Mouse (Mus musculus) right cerebral cortex, adult 2 months (tissue): ENCODE results near the gene Pomt1.

Experiments used
- DNase-seq, 2 experiments: peaks; one replicate each; pipeline ENCODE4 v3.0.0; 2021 to 2022; ENCODE audit warnings: low spot score in 2 of 2

Pomt1 gene

DNA sequence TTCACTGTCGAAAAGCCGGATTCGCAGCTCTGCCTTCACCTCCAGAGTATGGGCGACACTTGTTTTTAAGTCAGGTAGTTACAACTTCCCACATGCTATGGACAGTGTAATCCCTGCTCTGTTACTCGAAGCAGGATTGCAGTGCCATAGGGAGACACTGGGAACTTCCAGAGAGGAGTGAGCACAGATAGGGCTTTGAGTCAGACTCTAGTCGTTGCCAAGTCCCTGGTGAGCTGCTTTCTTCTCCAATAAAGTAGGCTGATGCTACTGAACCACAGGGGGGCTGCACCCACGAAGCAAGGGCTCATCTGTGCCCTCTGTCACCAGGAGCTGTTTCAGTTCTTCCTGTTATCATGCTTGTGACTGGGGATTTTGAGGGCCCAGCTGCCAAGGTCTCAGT is 14.8 kb upstream of the Pomt1 start:
- no peak for DNase-seq

- DNase-seq, result no peak
These were observed 14.3 kb upstream of the Pomt1 start for GRCm38 (mm10) chr2:32222057-32222456.

DNA sequence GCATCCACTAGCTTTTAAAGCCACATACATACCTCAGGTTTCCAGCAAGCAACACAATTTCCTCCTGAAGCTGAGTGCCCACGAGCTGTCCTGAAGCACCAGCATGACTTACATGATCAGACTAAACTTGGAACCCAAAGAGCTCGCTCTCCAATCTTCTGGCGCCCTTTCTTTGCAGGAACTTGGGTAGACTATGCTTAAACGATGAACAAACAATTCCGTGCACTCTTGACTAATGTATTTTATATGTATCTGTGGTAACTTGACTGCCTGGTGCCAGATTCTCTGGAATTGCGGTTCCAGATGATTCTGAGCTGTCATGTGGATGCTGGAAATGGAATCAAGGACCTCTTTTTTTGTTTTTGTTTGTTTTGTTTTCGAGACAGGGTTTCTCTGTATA is 957 bp upstream of the Pomt1 start:
- no peak for DNase-seq

DNA sequence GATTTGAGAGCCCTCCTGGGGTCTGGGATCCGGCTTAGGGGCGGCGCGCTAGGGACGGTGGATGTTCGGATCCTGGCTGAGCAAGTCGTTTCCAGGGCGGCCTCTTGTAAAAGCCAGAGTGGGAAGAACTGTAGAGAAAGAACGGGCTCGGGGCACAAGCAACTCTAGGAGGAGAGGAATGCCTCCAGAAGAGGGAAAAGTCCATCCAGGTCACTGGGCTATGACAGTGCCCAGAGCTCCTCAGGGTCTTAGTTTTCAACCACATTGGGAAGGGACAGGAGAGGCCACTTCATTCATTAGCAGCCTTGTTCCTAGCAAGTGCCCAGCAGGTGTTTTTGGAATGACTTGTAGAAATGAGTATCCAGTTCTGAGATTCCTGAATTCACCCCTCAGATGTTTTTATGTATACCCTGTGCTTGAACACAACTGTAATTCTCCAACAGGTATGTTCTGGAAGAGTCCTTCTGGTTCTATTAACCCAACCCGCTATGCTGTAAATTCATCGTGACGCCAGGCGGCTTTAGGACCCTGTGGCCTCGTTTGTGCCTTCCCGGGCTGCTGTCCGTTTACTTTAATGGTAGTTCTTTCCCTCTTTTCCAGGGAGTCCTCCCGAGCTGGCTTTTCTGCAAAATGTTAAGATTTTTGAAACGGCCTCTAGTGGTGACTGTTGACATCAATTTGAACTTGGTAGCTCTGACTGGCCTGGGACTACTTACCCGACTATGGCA is 534 bp downstream of the Pomt1 start:
- peak; percentile 43 to 56 for DNase-seq

GRCm38 (mm10) chr2:32237571-32237970 is 1.2 kb downstream of the Pomt1 start:
- no peak for DNase-seq

- DNase-seq, result no peak
These were observed 2.5 kb downstream of the Pomt1 start for GRCm38 (mm10) chr2:32238708-32239435.

GRCm38 (mm10) chr2:32240591-32240990 is 4.2 kb downstream of the Pomt1 start:
- DNase-seq, result no peak

DNA sequence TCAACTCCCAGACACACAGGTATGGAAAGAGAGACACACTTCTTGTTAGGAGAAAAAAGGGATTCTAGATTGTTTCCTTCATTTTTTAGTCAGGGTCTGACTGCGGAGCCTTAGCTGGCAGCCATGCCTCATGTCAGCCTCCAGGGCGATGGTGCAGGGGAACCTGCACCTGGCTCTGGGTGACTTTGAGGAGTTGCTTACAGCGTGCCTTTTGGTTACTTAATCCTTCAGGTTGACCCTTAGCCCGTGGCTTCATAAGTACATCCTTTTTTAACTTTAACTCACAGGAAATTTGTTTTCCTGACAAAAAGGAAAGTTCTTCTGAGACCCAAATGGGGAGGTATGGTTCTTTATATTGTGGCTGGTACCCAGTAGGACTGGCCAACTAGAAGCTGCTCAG is 6.6 kb downstream of the Pomt1 start:
- no peak for DNase-seq

- DNase-seq, result no peak
These were observed 10.4 kb downstream of the Pomt1 start for GRCm38 (mm10) chr2:32246741-32247140.

- DNase-seq, result no peak
These were observed 12.3 kb downstream of the Pomt1 start for GRCm38 (mm10) chr2:32248377-32249361.

GRCm38 (mm10) chr2:32251791-32252527 is 15.6 kb downstream of the Pomt1 start:
- DNase-seq, result no peak

DNA sequence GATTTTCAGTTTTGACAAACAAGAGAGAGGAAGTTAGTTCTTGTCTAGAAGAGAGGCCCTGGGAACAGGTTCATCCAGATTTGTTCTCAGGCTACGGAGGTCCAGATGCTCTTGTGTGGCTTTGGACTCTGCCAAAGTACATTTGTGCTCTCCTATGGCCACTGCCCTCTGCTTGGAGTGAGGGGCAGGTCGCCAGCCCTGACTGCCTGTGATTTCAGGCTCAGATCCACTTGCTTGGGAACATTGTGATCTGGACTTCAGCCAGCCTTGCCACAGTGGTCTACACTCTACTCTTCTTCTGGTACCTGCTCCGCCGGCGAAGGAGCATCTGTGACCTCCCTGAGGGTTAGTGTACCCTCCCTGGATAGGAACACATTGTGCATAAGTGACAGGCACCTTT is 16.3 kb downstream of the Pomt1 start:
- DNase-seq, result no peak

DNA sequence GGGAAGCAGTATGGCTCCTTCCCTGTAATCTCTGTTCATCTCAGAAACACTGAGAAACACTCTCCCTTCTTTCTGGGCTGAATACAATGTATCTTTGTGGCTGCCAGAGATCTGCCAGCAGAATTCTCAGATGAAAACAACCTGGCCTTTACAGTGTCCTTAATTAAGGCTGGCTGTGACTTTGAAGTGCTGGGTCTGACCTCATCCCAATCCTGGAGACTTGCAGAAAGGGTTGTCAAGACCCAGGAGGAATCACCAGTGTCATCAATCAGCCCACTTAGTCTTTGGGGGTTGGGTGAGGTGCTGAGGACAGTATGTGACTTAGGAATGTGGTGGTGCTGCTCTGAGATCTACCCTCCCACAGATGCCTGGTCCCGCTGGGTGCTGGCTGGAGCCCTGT is 17.0 kb downstream of the Pomt1 start:
- DNase-seq, result no peak

DNA sequence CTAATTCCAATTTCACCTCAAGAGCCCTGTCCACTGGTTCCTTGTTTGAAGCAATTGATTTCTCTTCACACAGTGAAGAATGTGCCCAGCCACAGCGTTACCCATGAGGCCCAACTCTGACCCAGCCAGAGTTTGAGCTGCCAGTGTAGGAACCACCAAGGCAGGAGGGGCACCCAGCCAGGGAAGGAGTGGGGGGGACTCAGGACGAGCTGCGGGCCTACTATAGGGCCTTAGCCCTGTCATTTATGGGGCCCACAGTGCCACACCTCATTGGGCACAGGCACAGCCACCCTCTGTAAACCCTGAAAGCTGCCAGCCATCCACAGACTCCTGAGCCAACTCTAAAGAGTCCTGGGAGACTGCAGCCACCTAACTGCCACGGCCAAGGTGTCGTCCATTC is 18.2 kb downstream of the Pomt1 start:
- no peak for DNase-seq

DNA sequence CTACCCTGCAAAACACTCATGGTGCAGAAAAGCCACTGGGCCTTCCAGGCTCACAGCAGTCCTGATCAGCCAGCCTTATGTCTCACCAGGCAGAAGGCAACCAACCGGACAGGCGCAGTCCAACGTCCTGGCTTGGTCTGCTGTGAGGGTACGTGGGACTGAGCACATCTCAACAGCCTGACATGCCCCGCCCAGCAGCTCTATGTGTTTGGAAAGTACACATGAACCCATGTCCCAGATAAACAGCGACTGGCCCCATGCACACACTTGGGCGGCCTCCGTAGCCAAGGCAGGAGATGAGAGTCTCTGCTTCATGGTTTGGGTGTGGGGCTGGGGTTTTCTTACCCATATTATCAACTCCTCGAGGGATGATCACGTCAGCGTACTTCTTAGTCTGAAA is 19.9 kb downstream of the Pomt1 start:
- DNase-seq, result no peak

- DNase-seq, result no peak
These were observed 22.6 kb downstream of the Pomt1 start for GRCm38 (mm10) chr2:32258887-32259533.

GRCm38 (mm10) chr2:32259657-32260417 is 23.4 kb downstream of the Pomt1 start, which contains the start of gene Uck1:
Gene Uck1 (minus strand): TSS chr2:32260159.
- DNase-seq, result peak; percentile 88 to 91

DNA sequence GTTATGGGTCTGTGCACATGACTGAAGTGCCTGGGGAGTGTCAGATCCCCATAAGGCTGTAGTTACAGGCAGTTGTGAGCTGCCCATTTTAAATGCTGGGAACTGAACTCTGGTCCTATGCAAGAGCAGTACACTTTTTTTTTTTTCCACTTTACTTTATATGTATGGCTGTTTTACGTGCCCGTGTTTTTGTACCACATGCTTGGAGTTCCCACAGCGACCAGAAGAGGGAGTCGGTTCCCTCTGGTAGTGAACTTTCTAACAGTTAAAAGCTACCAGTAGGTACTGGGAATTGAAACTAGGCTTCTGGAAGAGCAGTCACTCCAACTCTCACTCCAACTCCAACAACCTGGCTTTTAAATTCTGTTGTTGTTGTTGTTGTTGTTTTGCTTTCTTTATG is 24.2 kb downstream of the Pomt1 start:
- peak; percentile 27 to 31 for DNase-seq

- no peak for DNase-seq
These were observed 39.4 kb downstream of the Pomt1 start for GRCm38 (mm10) chr2:32275823-32276222.

DNA sequence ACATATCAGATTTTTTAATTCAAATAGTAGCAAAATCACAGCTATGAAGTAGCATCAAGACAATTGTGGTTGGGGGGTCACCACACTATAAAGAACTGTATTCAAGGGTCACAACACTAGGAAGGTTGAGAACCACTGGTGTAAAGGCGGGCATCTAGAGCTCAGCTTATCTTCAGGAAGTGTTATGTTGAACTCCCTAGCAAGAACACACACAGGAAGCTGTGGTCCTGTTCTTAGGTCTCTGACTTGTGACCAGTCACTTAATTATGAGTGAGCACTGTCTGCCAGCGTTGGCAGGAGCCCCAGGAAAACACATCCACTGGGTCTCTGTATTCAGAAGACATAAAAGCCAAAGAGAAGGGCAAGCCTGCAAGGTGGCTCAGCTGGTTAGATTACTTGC is 45.9 kb downstream of the Pomt1 start:
- DNase-seq, result no peak
